Mouse (Mus musculus): ENCODE data around the gene Rdh16. TPM values are rescaled to one million over a fixed set of nuclear protein-coding genes. Genes with fewer than 3 reads are reported as not detected.

The Rdh16 gene
- not detected in 4 replicates for total RNA-seq (2023)

DNA sequence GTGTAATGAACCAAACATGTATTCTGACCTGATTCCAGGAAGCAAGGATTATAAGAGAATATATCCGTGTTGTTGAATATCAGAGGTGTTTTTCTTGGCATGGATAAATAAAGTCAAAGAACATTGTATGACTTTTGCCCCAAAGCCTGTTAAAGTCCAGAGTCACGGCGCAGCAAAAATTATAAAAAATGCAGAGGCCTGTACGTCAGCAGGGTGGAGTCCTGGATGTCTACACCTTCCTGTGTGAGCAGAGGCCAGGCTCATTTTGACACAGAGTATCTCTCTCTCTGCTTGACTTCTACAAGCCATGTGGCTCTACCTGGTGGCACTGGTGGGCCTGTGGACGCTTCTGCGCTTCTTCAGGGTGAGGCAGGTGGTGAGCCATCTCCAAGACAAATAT is at the start of gene Rdh16:
Gene Rdh16 (plus strand): TSS at position 262 of the 400 bp plus-strand sequence.

DNA sequence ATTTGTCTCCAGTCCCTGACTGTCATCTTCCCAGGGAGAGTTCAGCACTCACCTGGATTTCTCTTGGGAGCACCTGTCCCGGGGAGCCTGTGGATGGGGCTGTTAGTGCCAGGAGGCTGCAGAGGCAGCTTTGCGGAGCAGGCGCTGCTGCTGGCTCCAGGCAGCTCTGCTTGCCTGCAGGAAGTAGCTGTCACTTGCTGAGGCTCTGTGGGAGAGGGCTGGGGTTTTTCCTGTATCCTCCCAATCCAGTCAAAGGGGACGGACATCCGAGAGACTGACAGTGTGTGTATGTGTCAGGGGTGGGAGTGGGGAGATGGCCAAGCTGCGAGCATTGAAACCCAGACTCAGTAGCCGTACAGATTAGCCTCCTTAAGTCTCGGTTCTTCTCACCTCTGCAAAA is 49.4 kb upstream of the Rdh16 start, which contains the start of gene Gpr182:
Gene Gpr182 (minus strand): TSS at position 185 of the 400 bp plus-strand sequence.

DNA sequence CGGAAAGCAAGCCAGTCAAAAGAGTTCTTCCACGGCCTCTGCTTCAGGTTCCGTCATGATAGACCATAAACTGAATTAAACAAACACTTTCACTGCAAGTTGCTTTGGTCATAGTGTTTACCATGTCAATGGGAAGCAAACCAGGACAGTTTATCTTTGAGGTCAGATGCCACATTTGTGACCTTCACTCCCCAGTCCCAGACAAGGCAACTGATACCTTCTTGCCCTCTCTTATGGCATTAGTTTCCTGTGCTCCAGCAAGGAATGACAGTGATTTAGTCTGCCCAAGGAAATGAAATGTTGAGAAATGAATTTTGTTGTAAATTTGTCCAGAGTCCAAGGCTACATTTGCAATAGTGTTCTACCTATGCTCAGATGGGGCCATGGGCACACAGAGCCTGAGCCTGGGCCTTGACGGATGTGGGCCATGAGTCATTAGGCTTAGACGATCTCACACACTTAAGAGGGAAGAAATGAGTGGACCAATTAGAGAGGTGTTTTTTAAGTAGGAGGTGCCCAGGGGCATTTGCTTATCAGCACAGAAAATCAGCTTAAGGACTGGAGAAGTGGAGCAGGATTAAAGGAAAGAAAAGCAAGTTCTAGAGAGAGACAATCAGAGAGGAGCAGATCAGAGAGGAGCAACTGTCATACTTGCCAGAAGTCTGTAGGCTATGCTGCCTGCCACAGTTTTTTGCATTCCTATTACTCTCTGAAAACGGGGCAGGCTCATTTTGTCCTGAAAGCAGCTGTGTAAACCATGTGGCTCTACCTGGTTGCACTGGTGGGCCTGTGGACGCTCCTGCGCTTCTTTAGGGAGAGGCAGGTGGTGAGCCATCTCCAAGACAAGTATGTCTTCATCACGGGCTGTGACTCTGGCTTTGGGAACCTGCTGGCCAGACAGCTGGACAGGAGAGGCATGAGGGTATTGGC is 41.5 kb upstream of the Rdh16 start, which contains the start of the genes Rdh1 and Rdh16f1:
Gene Rdh1 (plus strand): TSS at position 541 of the 930 bp plus-strand sequence.
Gene Rdh16f1 (plus strand): TSS at position 607 of the 930 bp plus-strand sequence.

DNA sequence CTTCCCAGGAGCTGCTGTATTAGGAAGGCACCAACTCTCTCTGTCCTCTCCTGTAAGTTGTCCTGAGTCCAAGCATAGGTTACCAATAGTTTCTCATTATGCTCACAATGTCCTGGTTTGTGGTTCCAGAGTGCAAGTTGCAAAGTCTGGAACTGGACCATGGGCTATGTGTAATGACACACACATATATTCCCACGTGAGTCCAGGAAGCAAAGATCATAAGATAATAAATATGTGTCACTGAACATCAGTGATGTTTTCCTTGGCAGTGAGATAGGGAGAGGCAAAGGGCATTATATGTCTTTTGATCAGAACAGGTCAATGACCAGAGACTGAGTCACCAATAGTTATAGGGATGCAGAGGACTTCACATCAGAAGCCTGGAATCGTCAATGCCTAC is 24.9 kb upstream of the Rdh16 start, which contains the start of gene Rdh9:
Gene Rdh9 (plus strand): TSS at position 376 of the 400 bp plus-strand sequence.

DNA sequence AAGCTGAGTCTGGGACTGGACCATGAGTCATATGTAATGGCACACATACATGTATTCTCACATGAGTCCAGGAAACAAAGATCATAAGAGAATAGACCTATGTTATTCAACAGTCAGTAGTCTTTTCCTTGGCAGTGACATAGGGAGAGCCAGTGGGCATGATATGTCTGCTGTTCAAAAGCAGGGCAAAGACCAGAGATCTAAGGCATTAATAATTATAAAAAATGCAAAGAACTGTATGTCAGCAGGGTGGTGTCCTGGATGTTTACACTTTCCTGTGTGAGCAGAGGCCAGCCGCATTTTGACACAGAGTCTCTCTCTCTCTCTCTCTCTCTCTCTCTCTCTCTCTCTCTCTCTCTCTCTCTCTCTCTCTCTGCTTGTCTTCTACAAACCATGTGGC is 48.7 kb downstream of the Rdh16 start, which contains the start of gene Rdh19:
Gene Rdh19 (plus strand): TSS at position 301 of the 400 bp plus-strand sequence.

DNA sequence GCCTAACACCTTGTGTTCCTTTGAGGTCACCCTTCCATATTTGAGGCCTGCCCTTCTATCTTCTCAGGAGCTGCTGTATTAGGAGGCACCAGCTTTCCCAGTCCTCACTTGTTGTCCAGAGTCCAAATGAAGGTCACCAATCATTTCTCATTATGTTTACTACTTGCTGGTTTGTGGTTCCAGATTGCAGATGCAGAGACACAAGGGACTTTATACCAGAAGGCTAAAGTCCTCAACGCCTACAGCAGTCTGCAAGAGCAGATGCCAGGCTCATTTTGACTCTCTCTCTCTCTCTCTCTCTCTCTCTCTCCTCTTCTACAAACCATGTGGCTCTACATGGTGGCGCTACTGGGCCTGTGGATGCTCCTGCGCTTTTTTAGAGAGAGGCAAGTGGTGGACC is 65.3 kb downstream of the Rdh16 start, which contains the start of gene Rdh16f2:
Gene Rdh16f2 (plus strand): TSS at position 243 of the 400 bp plus-strand sequence.

DNA sequence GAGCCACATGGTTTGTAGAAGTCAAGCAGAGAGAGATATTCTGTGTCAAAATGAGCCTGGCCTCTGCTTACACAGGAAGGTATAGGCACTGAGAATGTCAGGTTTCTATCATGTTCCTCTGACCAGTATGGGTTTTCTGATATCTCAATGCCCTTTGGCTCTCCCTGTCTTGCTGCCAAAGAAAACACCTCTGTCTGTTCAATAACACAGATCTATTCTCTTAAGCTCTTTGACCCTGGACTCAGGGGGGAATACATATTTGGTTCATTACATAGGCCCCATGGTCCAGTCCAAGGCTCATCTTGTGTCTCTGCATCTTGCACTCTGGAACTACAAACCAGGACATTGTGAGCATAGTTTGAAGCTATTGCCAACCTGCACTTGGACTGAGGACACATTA is 87.7 kb downstream of the Rdh16 start, which contains the start of gene Rdh7:
Gene Rdh7 (minus strand): TSS at position 213 of the 400 bp plus-strand sequence.

Other genes with a start within 250 kb of the Rdh16 start
- gene Lrp1, start 180.0 kb upstream of the Rdh16 start, total RNA-seq (2023), result 2.9 to 5.1 TPM (median 3.5 TPM) in 4 replicates
- 230 to 250 TPM (median 232 TPM) in 4 replicates for gene Stat6, start 158.2 kb upstream of the Rdh16 start, total RNA-seq (2023)
- 10.0 to 15.6 TPM (median 13.7 TPM) in 4 replicates for gene Nemp1, start 134.3 kb upstream of the Rdh16 start, total RNA-seq (2023)
- gene Nab2, start 132.6 kb upstream of the Rdh16 start, total RNA-seq (2023), result 34.1 to 42.9 TPM (median 40.1 TPM) in 4 replicates
- 0.17 to 0.27 TPM in 2 of 4 replicates, not detected in the others for gene Myo1a, start 96.0 kb upstream of the Rdh16 start, total RNA-seq (2023)
- not detected in 4 replicates for gene Tac2, start 76.7 kb upstream of the Rdh16 start, total RNA-seq (2023)
- gene Zbtb39, start 61.6 kb upstream of the Rdh16 start, total RNA-seq (2023), result 14.8 to 17.7 TPM (median 16.2 TPM) in 4 replicates
- not detected in 4 replicates for gene Gpr182, start 49.4 kb upstream of the Rdh16 start, total RNA-seq (2023)
- gene Rdh1, start 41.4 kb upstream of the Rdh16 start, total RNA-seq (2023), result 0.18 to 0.50 TPM in 2 of 4 replicates, not detected in the others
- gene Rdh16f1, start 41.4 kb upstream of the Rdh16 start, total RNA-seq (2023), result not detected in 4 replicates
- gene Rdh9, start 24.8 kb upstream of the Rdh16 start, total RNA-seq (2023), result 0.41 to 0.43 TPM in 2 of 4 replicates, not detected in the others
- not detected in 4 replicates for gene Rdh19, start 48.8 kb downstream of the Rdh16 start, total RNA-seq (2023)
- gene Rdh16f2, start 65.3 kb downstream of the Rdh16 start, total RNA-seq (2023), result not detected in 4 replicates
- not detected in 4 replicates for gene Rdh7, start 87.7 kb downstream of the Rdh16 start, total RNA-seq (2023)
- gene Sdr9c7, start 97.4 kb downstream of the Rdh16 start, total RNA-seq (2023), result not detected in 4 replicates
- gene Hsd17b6, start 206.5 kb downstream of the Rdh16 start, total RNA-seq (2023), result not detected in 4 replicates
- gene Prim1, start 214.0 kb downstream of the Rdh16 start, total RNA-seq (2023), result 13.5 to 17.2 TPM (median 14.0 TPM) in 4 replicates
- 587 to 616 TPM (median 605 TPM) in 4 replicates for gene Naca, start 234.4 kb downstream of the Rdh16 start, total RNA-seq (2023)

Measured in B cell, adult 62 days (primary cell).